Mouse (Mus musculus) neural tube, embryonic 11.5 days (tissue): ENCODE results near the gene Grrp1. TPM values are rescaled to one million over a fixed set of nuclear protein-coding genes. Genes with fewer than 3 reads are reported as not detected.

Source experiments
- ATAC-seq: fragments of 200-750 bp; cut with Nextera tagmentation; 2 replicates; pipeline ENCODE4 v1.8.0; 2017; ENCODE audit warnings: moderate number of reproducible peaks, mild to moderate bottlenecking, moderate TSS enrichment, moderate library complexity; ENCODE audit not compliant: insufficient read depth, low FRiP score, low TSS enrichment
- DNase-seq: peaks from one replicate; pipeline ENCODE4 v3.0.0-alpha.2; 2015; ENCODE audit warnings: low spot score
- H3K27ac ChIP-seq: fragments of 300-500 bp; sonication (generic); 2 replicates; pipeline ENCODE4 v1.5.1; 2014; ENCODE audit warnings: low read depth, mild to moderate bottlenecking, low read length
- H3K27me3 ChIP-seq: fragments of 300-500 bp; sonication (generic); 2 replicates; pipeline ENCODE4 v1.6.1; 2014; ENCODE audit warnings: mild to moderate bottlenecking, low read length, mixed read lengths; ENCODE audit not compliant: control insufficient read depth, insufficient read depth
- H3K36me3 ChIP-seq: fragments of 300-500 bp; sonication (generic); 2 replicates; pipeline ENCODE4 v1.6.1; 2014; ENCODE audit warnings: mild to moderate bottlenecking, low read length, moderate library complexity, mixed read lengths; ENCODE audit not compliant: control insufficient read depth, insufficient read depth
- H3K4me1 ChIP-seq: fragments of 300-500 bp; sonication (generic); 2 replicates; pipeline ENCODE4 v1.6.1; 2014; ENCODE audit warnings: low read length, mixed read lengths; ENCODE audit not compliant: control insufficient read depth, insufficient read depth
- H3K4me2 ChIP-seq: fragments of 300-500 bp; sonication (generic); 2 replicates; pipeline ENCODE4 v1.6.1; 2014; ENCODE audit warnings: low read depth, mild to moderate bottlenecking, moderate library complexity
- H3K4me3 ChIP-seq: fragments of 300-500 bp; sonication (generic); 2 replicates; pipeline ENCODE4 v1.5.1; 2014; ENCODE audit warnings: low read depth, low read length
- H3K9ac ChIP-seq: fragments of 300-500 bp; sonication (generic); 2 replicates; pipeline ENCODE4 v1.6.1; 2014; ENCODE audit warnings: mild to moderate bottlenecking, low read length
- H3K9me3 ChIP-seq: fragments of 300-500 bp; sonication (generic); 2 replicates; pipeline ENCODE4 v1.6.1; 2016; ENCODE audit warnings: low read length; ENCODE audit not compliant: control insufficient read depth
- WGBS: fragments of 180-500 bp; shearing (Covaris S2); extraction: QIAGEN DNeasy Blood & Tissue Kit; methylation state at CpG from one replicate; pipeline ENCODE4 v1.1.7; 2014; 5-methylcytosine and 5-hydroxymethylcytosine counted together
- polyA plus RNA-seq: library from polyadenylated mRNA; unstranded; fragments of >200 nt; fragmentation: Nextera tagmentation; extraction: Ambion mirVana; gene quantifications from 2 replicates; pipeline ENCODE4 v1.2.1, GENCODE M21; 2014

Gene Grrp1
- polyA plus RNA-seq, 1 experiment from 2014 or later = 11.8 TPM

- peaks cover 39% of the 10 kb centered on the region for H3K4me1 ChIP-seq
- H3K4me3 ChIP-seq = no peak overlapping the region
- ATAC-seq = no peak
These were observed 3.5 kb upstream of the Grrp1 start for GRCm38 (mm10) chr4:134257198-134258009.

GRCm38 (mm10) chr4:134256407-134257197, 2.7 kb upstream of the Grrp1 start:
- Histone ChIP-seq H3K36me3 (no peaks in the 10 kb centered on the region), H3K27me3 (peaks cover 13% of the 10 kb centered on the region), H3K9ac (no peak overlapping the region; the same call in 1 of the 2 replicates), H3K4me1 (peaks cover 47% of the 10 kb centered on the region), H3K9me3 (no peaks in the 10 kb centered on the region), H3K4me3 (no peak overlapping the region), H3K27ac (peak overlapping the region; percentile 55; the same call in 1 of the 2 replicates), H3K4me2 (0 out of 2 replicates have a peak overlapping the region, but pooled peaks have one; percentile 19)
- peak; percentile 42 for DNase-seq
- no peak for ATAC-seq
- WGBS = 3% methylated on average over 19 of the region's 19 CpGs

More at GRCm38 (mm10) chr4:134257198-134258009, 3.5 kb upstream of the Grrp1 start:
- Histone ChIP-seq H3K9ac (no peak overlapping the region; the same call in 1 of the 2 replicates), H3K36me3 (no peaks in the 10 kb centered on the region), H3K27ac (peak overlapping the region; percentile 63), H3K4me2 (no peak overlapping the region), H3K27me3 (peaks cover 6% of the 10 kb centered on the region), H3K9me3 (no peaks in the 10 kb centered on the region)
- DNase-seq = no peak
- WGBS = 3% methylated on average over 11 of the region's 11 CpGs

- no peak for ATAC-seq
- no peaks in the 10 kb centered on the region for H3K9me3 ChIP-seq
- peaks cover 51% of the 10 kb centered on the region for H3K4me1 ChIP-seq
- H3K4me3 ChIP-seq = no peak overlapping the region
- DNase-seq = no peak
- H3K9ac ChIP-seq = no peak overlapping the region
- H3K27ac ChIP-seq = 0 out of 2 replicates have a peak overlapping the region, but pooled peaks have one; percentile 20
- 0 out of 2 replicates have a peak overlapping the region, but pooled peaks have one; percentile 19 for H3K4me2 ChIP-seq
- 14% methylated on average over 4 of the region's 4 CpGs for WGBS
- H3K27me3 ChIP-seq = peaks cover 20% of the 10 kb centered on the region
- no peaks in the 10 kb centered on the region for H3K36me3 ChIP-seq
These were observed 1.9 kb upstream of the Grrp1 start for GRCm38 (mm10) chr4:134255854-134256253.

GRCm38 (mm10) chr4:134254835-134255234, 929 bp upstream of the Grrp1 start:
- Histone ChIP-seq H3K27me3 (peaks cover 28% of the 10 kb centered on the region), H3K4me1 (peaks cover 51% of the 10 kb centered on the region), H3K9me3 (no peaks in the 10 kb centered on the region), H3K4me3 (no peak overlapping the region), H3K4me2 (no peak overlapping the region), H3K9ac (no peak overlapping the region), H3K36me3 (no peaks in the 10 kb centered on the region), H3K27ac (no peak overlapping the region)
- ATAC-seq = no peak
- WGBS = 16% methylated on average over 3 of the region's 3 CpGs
- no peak for DNase-seq

- ATAC-seq = no peak
- Histone ChIP-seq H3K27me3 (peaks cover 30% of the 10 kb centered on the region), H3K9me3 (no peaks in the 10 kb centered on the region), H3K4me2 (peak overlapping the region; percentile 85), H3K9ac (peak overlapping the region; percentile 42), H3K27ac (peak overlapping the region; percentile 24), H3K4me3 (peak overlapping the region; percentile 47), H3K4me1 (peaks cover 54% of the 10 kb centered on the region), H3K36me3 (no peaks in the 10 kb centered on the region)
- peak; percentile 52 for DNase-seq
- under 1% methylated on average over 15 of the region's 15 CpGs for WGBS
These were observed 790 bp downstream of the Grrp1 start for GRCm38 (mm10) chr4:134252911-134253721.

- ATAC-seq = no peak
- no peaks in the 10 kb centered on the region for H3K36me3 ChIP-seq
- H3K4me2 ChIP-seq = peak overlapping the region; percentile 85
- H3K4me1 ChIP-seq = peaks cover 50% of the 10 kb centered on the region
- H3K27ac ChIP-seq = peak overlapping the region; percentile 24; the same call in 1 of the 2 replicates
- peaks cover 30% of the 10 kb centered on the region for H3K27me3 ChIP-seq
- peak overlapping the region; percentile 73 for H3K9ac ChIP-seq
- H3K9me3 ChIP-seq = no peaks in the 10 kb centered on the region
- DNase-seq = peak; percentile 43
- peak overlapping the region; percentile 47 for H3K4me3 ChIP-seq
- under 1% methylated on average over 22 of the region's 22 CpGs for WGBS
These were observed 1.6 kb downstream of the Grrp1 start for GRCm38 (mm10) chr4:134252131-134252910.

- peaks cover 30% of the 10 kb centered on the region for H3K27me3 ChIP-seq
- no peaks in the 10 kb centered on the region for H3K36me3 ChIP-seq
- no peak overlapping the region for H3K27ac ChIP-seq
- peak overlapping the region; percentile 85 for H3K4me2 ChIP-seq
- peak; percentile 67 for DNase-seq
- peak overlapping the region; percentile 47 for H3K4me3 ChIP-seq
- peak overlapping the region; percentile 73 for H3K9ac ChIP-seq
- no peak for ATAC-seq
- under 1% methylated on average over 90 of the region's 91 CpGs for WGBS
- peaks cover 41% of the 10 kb centered on the region for H3K4me1 ChIP-seq
- no peaks in the 10 kb centered on the region for H3K9me3 ChIP-seq
These were observed 2.4 kb downstream of the Grrp1 start for GRCm38 (mm10) chr4:134251241-134252130.
